Mouse (Mus musculus) layer of hippocampus, adult 8-10 months (tissue): ENCODE data around the gene Pdxk. TPM values are rescaled to one million over a fixed set of nuclear protein-coding genes. Genes with fewer than 3 reads are reported as not detected.

Experiments used
- microRNA-seq, 2 experiments: library from miRNA; unstranded; fragments of <30 nt; microRNA quantifications; one replicate each; pipeline ENCODE4 v1.2.0; 2022
- total RNA-seq, 4 experiments: library from RNA; stranded (reverse); gene quantifications; 2 replicates each; pipeline ENCODE4 v1.2.4; 2022

Gene Pdxk
- total RNA-seq, 4 experiments from 2014 or later: 94.9 to 110 (median 101) TPM

Small RNA genes within 50 kb of the gene (microRNA-seq; reads per million reads assigned to microRNA genes)
- 0 reads per million in 2 experiments for gene Mir6410
- 1.6 to 3.5 reads per million in 2 experiments for gene Mir6907
- gene Mir6908: 0 reads per million in 2 experiments

Other genes with a start within 250 kb of the Pdxk start
- gene Trappc10, start 220.3 kb downstream of the Pdxk start, total RNA-seq: 10 to 100 TPM; 74.1 to 95.5 (median 86.6) TPM
- 100 to 1,000 TPM; 201 to 224 (median 209) TPM for gene Agpat3, start 112.5 kb downstream of the Pdxk start, total RNA-seq
- gene Rrp1, start 51.9 kb downstream of the Pdxk start, total RNA-seq: 100 to 1,000 TPM; 323 to 359 (median 334) TPM
- gene Cstb, start 39.3 kb downstream of the Pdxk start, total RNA-seq: 10 to 100 TPM; 28.4 to 47.8 (median 36.8) TPM
- gene Olfr1358, start 52.5 kb upstream of the Pdxk start, total RNA-seq: not detected
- 10 to 100 TPM; 21.3 to 41.5 (median 31.6) TPM for gene Ilvbl, start 109.4 kb upstream of the Pdxk start, total RNA-seq
- gene Syde1, start 127.0 kb upstream of the Pdxk start, total RNA-seq: 1 to 10 TPM; 6.7 to 9.4 (median 8.4) TPM
- not detected for gene Olfr1357, start 153.1 kb upstream of the Pdxk start, total RNA-seq